Mouse (Mus musculus): Measurements from ENCODE around the gene Fcgr1. TPM values are rescaled to one million over a fixed set of nuclear protein-coding genes. Genes with fewer than 3 reads are reported as not detected.
"Not testable (repeated sequence)": the region's sequence is repeated elsewhere in the genome, so short reads cannot be mapped to it uniquely, and the experiment has no call there.

Fcgr1 gene
- polyA plus RNA-seq, 1 experiment = 0.02 TPM

- H3K79me3 ChIP-seq (ENCODE audit: low read depth) = no peaks in the 10 kb centered on the region
- no peak overlapping the region for H3K4me3 ChIP-seq (ENCODE audit: insufficient read depth, poor library complexity, severe bottlenecking)
- H3K36me3 ChIP-seq (ENCODE audit: control insufficient read depth, insufficient read depth) = no peaks in the 10 kb centered on the region
- H3ac ChIP-seq (ENCODE audit: control insufficient read depth, insufficient read length, low read depth) = no peak overlapping the region
- H3K27me3 ChIP-seq (ENCODE audit: control insufficient read depth, insufficient read depth, insufficient read length) = no peaks in the 10 kb centered on the region
- TF ChIP-seq USF1 (IDR thresholded peaks at IDR 0.05; ENCODE audit: low read depth) (no peak), FOSL1 (IDR thresholded peaks at IDR 0.05; ENCODE audit: insufficient read depth, low read length, poor library complexity, severe bottlenecking) (no peak), MYOG (IDR thresholded peaks at IDR 0.05; ENCODE audit: control insufficient read depth, extremely low read depth, insufficient read length) (no peak), CEBPB (IDR thresholded peaks at IDR 0.05; ENCODE audit: low read depth) (no peak), MAX (IDR thresholded peaks at IDR 0.05) (no peak), CTCF (IDR thresholded peaks at IDR 0.05; ENCODE audit: control insufficient read depth, insufficient read depth, insufficient read length) (no peak), MYOD1 (IDR thresholded peaks at IDR 0.05; ENCODE audit: control insufficient read depth, insufficient read length, low read depth) (no peak)
- no peaks in the 10 kb centered on the region for H3K79me2 ChIP-seq (ENCODE audit: control insufficient read depth, insufficient read depth)
Measured at GRCm38 (mm10) chr3:96302076-96302475, 8.3 kb upstream of the Fcgr1 start.

DNA sequence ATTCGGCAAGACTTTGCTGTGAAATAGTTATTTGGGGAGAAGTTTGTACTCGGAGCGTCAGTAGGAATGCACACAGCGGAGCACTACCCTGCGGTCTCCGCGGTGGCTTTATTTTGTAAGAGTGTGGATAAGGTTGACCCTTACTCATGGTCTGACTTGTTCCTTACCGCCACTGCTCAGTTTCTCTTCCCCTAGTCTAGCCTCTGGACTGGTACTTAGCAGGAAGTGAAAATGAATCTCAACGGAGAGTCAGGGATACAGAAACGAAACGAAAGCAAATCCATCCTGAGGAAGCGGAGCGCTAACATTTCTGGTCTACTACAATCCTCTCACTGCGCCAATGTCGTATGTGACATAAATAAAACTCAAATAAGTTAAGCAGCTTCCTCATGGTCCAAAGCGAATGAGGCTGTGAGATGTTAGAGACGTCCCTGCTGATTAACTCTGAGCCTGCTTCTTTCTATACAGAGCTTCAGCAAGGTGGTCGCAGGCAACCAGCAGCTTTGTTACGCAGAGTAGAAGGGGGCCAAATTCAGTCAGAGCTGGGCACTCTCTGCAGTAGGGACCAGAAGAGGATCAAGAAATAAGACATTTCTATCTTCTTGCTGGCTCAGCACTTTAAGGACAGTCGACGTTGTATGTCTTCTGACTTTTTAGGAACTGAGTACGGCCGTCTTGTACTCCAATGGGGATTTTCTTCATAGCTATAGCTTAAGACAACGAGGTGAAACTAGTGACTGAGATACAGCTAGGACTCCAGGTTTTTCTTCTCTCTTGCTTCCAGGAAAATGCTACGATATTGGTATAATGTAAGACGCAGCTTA is 7.1 kb upstream of the Fcgr1 start:
- Histone ChIP-seq H3K79me2 (ENCODE audit: control insufficient read depth, insufficient read depth) (no peaks in the 10 kb centered on the region), H3ac (ENCODE audit: control insufficient read depth, insufficient read length, low read depth) (no peak overlapping the region), H3K36me3 (ENCODE audit: control insufficient read depth, insufficient read depth) (no peaks in the 10 kb centered on the region), H3K79me3 (ENCODE audit: low read depth) (no peaks in the 10 kb centered on the region), H3K4me3 (ENCODE audit: insufficient read depth, poor library complexity, severe bottlenecking) (no peak overlapping the region), H3K27me3 (ENCODE audit: control insufficient read depth, insufficient read depth, insufficient read length) (no peaks in the 10 kb centered on the region)
- TF ChIP-seq CEBPB (IDR thresholded peaks at IDR 0.05; ENCODE audit: low read depth) (no peak), CTCF (IDR thresholded peaks at IDR 0.05; ENCODE audit: control insufficient read depth, insufficient read depth, insufficient read length) (no peak)

GRCm38 (mm10) chr3:96299562-96299961 is 5.8 kb upstream of the Fcgr1 start:
- H3K36me3 ChIP-seq (ENCODE audit: control insufficient read depth, insufficient read depth) = no peaks in the 10 kb centered on the region
- H3K79me2 ChIP-seq (ENCODE audit: control insufficient read depth, insufficient read depth) = no peaks in the 10 kb centered on the region
- H3K27me3 ChIP-seq (ENCODE audit: control insufficient read depth, insufficient read depth, insufficient read length) = no peaks in the 10 kb centered on the region
- TF ChIP-seq CTCF (IDR thresholded peaks at IDR 0.05; ENCODE audit: control insufficient read depth, insufficient read depth, insufficient read length) = no peak
- TF ChIP-seq MAX (IDR thresholded peaks at IDR 0.05) = no peak
- no peak for TF ChIP-seq CEBPB (IDR thresholded peaks at IDR 0.05; ENCODE audit: low read depth)
- TF ChIP-seq MYOD1 (IDR thresholded peaks at IDR 0.05; ENCODE audit: control insufficient read depth, insufficient read length, low read depth) = no peak
- TF ChIP-seq MYOG (IDR thresholded peaks at IDR 0.05; ENCODE audit: control insufficient read depth, extremely low read depth, insufficient read length) = no peak
- TF ChIP-seq FOSL1 (IDR thresholded peaks at IDR 0.05; ENCODE audit: insufficient read depth, low read length, poor library complexity, severe bottlenecking) = no peak
- TF ChIP-seq USF1 (IDR thresholded peaks at IDR 0.05; ENCODE audit: low read depth) = no peak
- no peak overlapping the region for H3K4me3 ChIP-seq (ENCODE audit: insufficient read depth, poor library complexity, severe bottlenecking)
- no peak overlapping the region for H3ac ChIP-seq (ENCODE audit: control insufficient read depth, insufficient read length, low read depth)
- H3K79me3 ChIP-seq (ENCODE audit: low read depth) = no peaks in the 10 kb centered on the region

- H3K27me3 ChIP-seq (ENCODE audit: control insufficient read depth, insufficient read depth, insufficient read length) = peaks cover 6% of the 10 kb centered on the region
- no peak overlapping the region for H3K4me3 ChIP-seq (ENCODE audit: insufficient read depth, poor library complexity, severe bottlenecking)
- H3K79me2 ChIP-seq (ENCODE audit: control insufficient read depth, insufficient read depth) = no peaks in the 10 kb centered on the region
- no peaks in the 10 kb centered on the region for H3K36me3 ChIP-seq (ENCODE audit: control insufficient read depth, insufficient read depth)
- no peaks in the 10 kb centered on the region for H3K79me3 ChIP-seq (ENCODE audit: low read depth)
- H3ac ChIP-seq (ENCODE audit: control insufficient read depth, insufficient read length, low read depth) = no peak overlapping the region
- TF ChIP-seq MAX (IDR thresholded peaks at IDR 0.05) (no peak), FOSL1 (IDR thresholded peaks at IDR 0.05; ENCODE audit: insufficient read depth, low read length, poor library complexity, severe bottlenecking) (no peak), MYOG (IDR thresholded peaks at IDR 0.05; ENCODE audit: control insufficient read depth, extremely low read depth, insufficient read length) (no peak), CTCF (IDR thresholded peaks at IDR 0.05; ENCODE audit: control insufficient read depth, insufficient read depth, insufficient read length) (no peak), MYOD1 (IDR thresholded peaks at IDR 0.05; ENCODE audit: control insufficient read depth, insufficient read length, low read depth) (no peak), USF1 (IDR thresholded peaks at IDR 0.05; ENCODE audit: low read depth) (no peak), CEBPB (IDR thresholded peaks at IDR 0.05; ENCODE audit: low read depth) (no peak)
Measured at GRCm38 (mm10) chr3:96298360-96298759, 4.6 kb upstream of the Fcgr1 start.

DNA sequence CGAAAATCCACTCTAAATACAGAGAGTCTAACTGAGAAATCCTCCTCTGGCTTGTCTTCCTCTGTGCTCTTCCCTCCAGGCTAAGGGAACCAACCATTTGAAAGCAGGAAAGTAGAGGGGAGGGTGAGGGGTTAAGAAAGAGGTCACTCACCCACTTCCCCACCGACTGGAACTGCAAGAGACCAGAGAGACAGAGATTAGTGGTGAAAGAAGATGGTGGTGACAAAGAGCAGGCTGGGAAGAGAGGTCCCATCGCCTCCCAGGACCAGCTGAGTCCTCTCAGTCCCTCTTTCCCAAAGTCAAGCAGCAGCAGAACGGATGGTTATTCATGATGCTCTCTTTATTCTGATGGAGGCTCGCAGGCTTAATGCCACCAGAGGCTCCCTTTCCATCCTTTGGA is 401 bp downstream of the Fcgr1 start:
- H3K4me3 ChIP-seq (ENCODE audit: insufficient read depth, poor library complexity, severe bottlenecking) = no peak overlapping the region
- H3K27me3 ChIP-seq (ENCODE audit: control insufficient read depth, insufficient read depth, insufficient read length) = peaks cover 8% of the 10 kb centered on the region
- no peak for TF ChIP-seq MAX (IDR thresholded peaks at IDR 0.05)
- TF ChIP-seq CEBPB (IDR thresholded peaks at IDR 0.05; ENCODE audit: low read depth) = no peak
- no peak for TF ChIP-seq FOSL1 (IDR thresholded peaks at IDR 0.05; ENCODE audit: insufficient read depth, low read length, poor library complexity, severe bottlenecking)
- TF ChIP-seq MYOD1 (IDR thresholded peaks at IDR 0.05; ENCODE audit: control insufficient read depth, insufficient read length, low read depth) = no peak
- TF ChIP-seq MYOG (IDR thresholded peaks at IDR 0.05; ENCODE audit: control insufficient read depth, extremely low read depth, insufficient read length) = no peak
- no peak for TF ChIP-seq USF1 (IDR thresholded peaks at IDR 0.05; ENCODE audit: low read depth)
- TF ChIP-seq CTCF (IDR thresholded peaks at IDR 0.05; ENCODE audit: control insufficient read depth, insufficient read depth, insufficient read length) = no peak
- H3K79me2 ChIP-seq (ENCODE audit: control insufficient read depth, insufficient read depth) = no peaks in the 10 kb centered on the region
- H3ac ChIP-seq (ENCODE audit: control insufficient read depth, insufficient read length, low read depth) = no peak overlapping the region
- H3K36me3 ChIP-seq (ENCODE audit: control insufficient read depth, insufficient read depth) = no peaks in the 10 kb centered on the region
- H3K79me3 ChIP-seq (ENCODE audit: low read depth) = no peaks in the 10 kb centered on the region

DNA sequence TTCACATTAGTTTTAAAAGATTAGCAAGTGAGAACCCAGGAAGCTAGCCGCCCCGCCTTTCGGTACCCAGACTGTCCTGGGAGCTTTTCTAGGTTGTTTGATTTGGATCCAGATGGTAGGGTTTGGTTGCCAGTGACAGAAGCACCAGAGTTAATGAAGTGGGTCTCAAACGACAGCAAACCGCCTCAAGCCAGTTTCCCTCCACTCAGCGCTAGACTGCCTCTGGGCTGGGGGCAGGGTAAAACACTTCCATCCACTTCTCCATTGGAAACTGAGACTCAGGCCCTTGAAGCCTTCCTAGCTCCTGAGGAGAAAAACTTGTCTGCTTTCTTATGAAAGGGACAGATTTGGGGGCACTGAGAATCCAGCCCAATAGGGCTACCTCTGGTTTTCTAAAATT is 1.1 kb downstream of the Fcgr1 start:
- peaks cover 8% of the 10 kb centered on the region for H3K27me3 ChIP-seq (ENCODE audit: control insufficient read depth, insufficient read depth, insufficient read length)
- TF ChIP-seq CEBPB (IDR thresholded peaks at IDR 0.05; ENCODE audit: low read depth) (no peak), USF1 (IDR thresholded peaks at IDR 0.05; ENCODE audit: low read depth) (no peak), MAX (IDR thresholded peaks at IDR 0.05) (no peak), MYOG (IDR thresholded peaks at IDR 0.05; ENCODE audit: control insufficient read depth, extremely low read depth, insufficient read length) (no peak), CTCF (IDR thresholded peaks at IDR 0.05; ENCODE audit: control insufficient read depth, insufficient read depth, insufficient read length) (no peak), FOSL1 (IDR thresholded peaks at IDR 0.05; ENCODE audit: insufficient read depth, low read length, poor library complexity, severe bottlenecking) (no peak), MYOD1 (IDR thresholded peaks at IDR 0.05; ENCODE audit: control insufficient read depth, insufficient read length, low read depth) (no peak)
- H3ac ChIP-seq (ENCODE audit: control insufficient read depth, insufficient read length, low read depth) = no peak overlapping the region

GRCm38 (mm10) chr3:96290727-96291126 is 3.0 kb downstream of the Fcgr1 start:
- H3K79me3 ChIP-seq (ENCODE audit: low read depth); H3K36me3 ChIP-seq (ENCODE audit: control insufficient read depth, insufficient read depth); H3K27me3 ChIP-seq (ENCODE audit: control insufficient read depth, insufficient read depth, insufficient read length); H3K4me3 ChIP-seq (ENCODE audit: insufficient read depth, poor library complexity, severe bottlenecking); H3ac ChIP-seq (ENCODE audit: control insufficient read depth, insufficient read length, low read depth); H3K79me2 ChIP-seq (ENCODE audit: control insufficient read depth, insufficient read depth): not testable (repeated sequence)

More for the DNA sequence above, 1.1 kb downstream of the Fcgr1 start:
- Histone ChIP-seq H3K79me2 (ENCODE audit: control insufficient read depth, insufficient read depth) (no peaks in the 10 kb centered on the region), H3K79me3 (ENCODE audit: low read depth) (no peaks in the 10 kb centered on the region), H3K4me3 (ENCODE audit: insufficient read depth, poor library complexity, severe bottlenecking) (no peak overlapping the region), H3K36me3 (ENCODE audit: control insufficient read depth, insufficient read depth) (no peaks in the 10 kb centered on the region)

Measured in C2C12 (cell line).